Mouse (Mus musculus) liver, embryonic 16.5 days (tissue): ENCODE data around the gene Slit3. TPM values are rescaled to one million over a fixed set of nuclear protein-coding genes. Genes with fewer than 3 reads are reported as not detected.

Source experiments
- ATAC-seq: fragments of 200-750 bp; cut with Nextera tagmentation; 2 replicates; pipeline ENCODE4 v1.8.0; 2017; ENCODE audit warnings: low read depth, mild to moderate bottlenecking, moderate number of reproducible peaks, moderate library complexity
- H3K27ac ChIP-seq: fragments of 300-500 bp; sonication (generic); 2 replicates; pipeline ENCODE4 v1.5.1; 2014; ENCODE audit warnings: mild to moderate bottlenecking, low read length
- H3K27me3 ChIP-seq: fragments of 300-500 bp; sonication (generic); 2 replicates; pipeline ENCODE4 v1.6.1; 2014; ENCODE audit warnings: low read depth, low read length, mixed read lengths; ENCODE audit not compliant: control insufficient read depth, insufficient read depth
- H3K36me3 ChIP-seq: fragments of 300-500 bp; sonication (generic); 2 replicates; pipeline ENCODE4 v1.6.1; 2014; ENCODE audit warnings: mild to moderate bottlenecking; ENCODE audit not compliant: control insufficient read depth, insufficient read depth
- H3K4me1 ChIP-seq: fragments of 300-500 bp; sonication (generic); 2 replicates; pipeline ENCODE4 v1.6.1; 2014; ENCODE audit warnings: low read depth, low read length, mixed read lengths; ENCODE audit not compliant: control insufficient read depth
- H3K4me2 ChIP-seq: fragments of 300-500 bp; sonication (generic); 2 replicates; pipeline ENCODE4 v1.6.1; 2014; ENCODE audit warnings: low read depth, low read length, mixed read lengths
- H3K4me3 ChIP-seq: fragments of 300-500 bp; sonication (generic); 2 replicates; pipeline ENCODE4 v1.5.1; 2014; ENCODE audit warnings: low read depth, mild to moderate bottlenecking, low read length
- H3K9ac ChIP-seq: fragments of 300-500 bp; sonication (generic); 2 replicates; pipeline ENCODE4 v1.6.1; 2014; ENCODE audit warnings: low read depth, low read length
- H3K9me3 ChIP-seq: fragments of 300-500 bp; sonication (generic); replicated peaks from 2 replicates; pipeline ENCODE4 v1.6.1; 2016; ENCODE audit warnings: low read length; ENCODE audit not compliant: control insufficient read depth
- WGBS: fragments of 180-500 bp; shearing (Covaris S2); extraction: QIAGEN DNeasy Blood & Tissue Kit; methylation state at CpG from one replicate; pipeline ENCODE4 v1.1.7; 2014; ENCODE audit not compliant: insufficient replicate concordance; 5-methylcytosine and 5-hydroxymethylcytosine counted together
- polyA plus RNA-seq: library from polyadenylated mRNA; unstranded; fragments of >200 nt; fragmentation: Nextera tagmentation; extraction: Ambion mirVana; gene quantifications from 2 replicates; pipeline ENCODE4 v1.2.1, GENCODE M21; 2015

Slit3 gene
- polyA plus RNA-seq, 1 experiment from 2014 or later: 0.22 TPM

DNA sequence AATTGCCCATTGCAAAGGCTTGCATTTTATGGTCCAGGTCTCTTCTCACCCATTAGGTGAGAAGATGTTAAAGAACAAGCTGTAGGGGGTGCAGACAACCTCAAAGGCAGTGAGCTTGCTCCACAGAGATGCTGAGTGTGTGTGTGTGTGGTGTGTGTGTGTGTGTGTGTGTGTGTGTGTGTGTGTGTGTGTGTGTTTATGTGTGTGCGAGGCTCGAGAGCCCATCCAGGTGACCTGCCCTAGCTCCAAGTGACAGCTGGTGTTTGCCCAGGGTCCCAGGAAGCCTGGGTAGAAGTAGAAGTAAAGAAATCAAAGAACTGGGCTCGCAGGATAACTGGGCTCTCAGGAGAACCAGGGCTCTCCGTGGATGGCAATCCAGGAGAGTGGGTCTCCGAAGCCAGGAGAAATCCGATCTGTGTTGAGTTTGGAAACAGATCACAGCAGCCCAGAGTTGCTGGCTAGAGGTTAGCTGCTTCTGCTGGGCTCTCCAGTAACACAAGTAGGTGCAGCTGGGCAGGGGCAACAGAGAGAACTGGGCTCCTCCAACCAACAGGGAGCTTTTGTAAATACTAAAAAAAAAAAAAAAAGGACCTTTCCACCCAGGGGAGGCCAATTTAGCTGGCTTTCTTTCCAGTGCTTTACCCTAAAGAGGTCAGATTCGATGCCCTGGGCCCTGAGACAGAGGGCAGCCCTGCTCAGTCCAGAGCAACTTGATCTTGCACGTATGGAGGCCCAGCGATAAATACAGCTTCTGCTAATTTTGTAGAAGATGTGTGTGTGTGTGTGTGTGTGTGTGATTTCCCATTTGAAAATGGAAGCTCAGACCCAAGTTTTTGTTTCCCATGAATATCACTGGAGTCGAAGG is 204.3 kb downstream of the Slit3 start:
- no peaks in the 10 kb centered on the region for H3K9me3 ChIP-seq
- H3K9ac ChIP-seq: no peak overlapping the region
- no peaks in the 10 kb centered on the region for H3K36me3 ChIP-seq
- 38% methylated on average over 10 of the region's 10 CpGs for WGBS
- H3K4me3 ChIP-seq: no peak overlapping the region
- H3K27ac ChIP-seq: no peak overlapping the region
- H3K4me2 ChIP-seq: no peak overlapping the region
- no peaks in the 10 kb centered on the region for H3K4me1 ChIP-seq
- no peaks in the 10 kb centered on the region for H3K27me3 ChIP-seq
- ATAC-seq: no peak

DNA sequence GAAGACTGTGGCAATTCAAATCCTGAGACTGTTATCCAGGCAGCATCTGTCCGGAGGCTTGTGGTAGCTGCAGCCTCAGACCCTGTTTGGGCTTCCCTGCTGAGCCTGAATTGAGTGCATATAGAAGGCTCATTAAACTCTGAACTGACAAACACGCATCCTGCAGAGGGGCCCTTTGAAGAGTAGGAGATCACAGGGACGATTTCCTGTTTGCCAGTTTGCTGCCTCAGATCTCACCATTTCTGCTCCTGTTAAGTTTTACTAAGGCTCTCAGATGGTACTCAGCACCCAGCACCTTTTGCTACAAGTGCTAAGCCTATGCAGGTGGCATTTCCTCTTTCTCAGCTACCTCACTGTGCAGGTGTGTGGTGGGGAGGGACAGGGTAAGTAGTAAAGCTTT is 205.3 kb downstream of the Slit3 start:
- no peak overlapping the region for H3K27ac ChIP-seq
- H3K9ac ChIP-seq: no peak overlapping the region
- no peaks in the 10 kb centered on the region for H3K9me3 ChIP-seq
- no peaks in the 10 kb centered on the region for H3K4me1 ChIP-seq
- no peak overlapping the region for H3K4me2 ChIP-seq
- H3K27me3 ChIP-seq: no peaks in the 10 kb centered on the region
- H3K36me3 ChIP-seq: no peaks in the 10 kb centered on the region
- no peak overlapping the region for H3K4me3 ChIP-seq
- no peak for ATAC-seq
- 13% methylated on average over 3 of the region's 3 CpGs for WGBS

DNA sequence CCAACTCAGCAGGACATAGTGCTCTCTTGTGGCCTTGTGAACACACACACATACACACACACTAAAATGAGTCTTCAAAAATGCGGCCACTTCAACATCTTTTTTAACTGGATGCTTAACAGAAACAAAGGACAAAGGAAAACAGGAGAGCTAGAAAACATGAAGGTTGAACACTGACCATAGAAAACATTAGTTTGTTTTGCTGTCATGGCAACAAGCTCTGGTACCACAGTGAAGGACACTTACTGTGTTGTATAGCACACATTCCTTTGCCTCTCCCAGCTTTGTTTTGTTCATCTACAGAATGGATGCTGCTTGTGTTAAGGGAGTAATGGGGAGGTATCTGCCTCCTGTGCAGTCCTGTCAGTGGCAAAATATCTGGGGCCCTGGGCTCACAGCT is 206.9 kb downstream of the Slit3 start:
- Histone ChIP-seq H3K9me3 (no peaks in the 10 kb centered on the region), H3K4me3 (no peak overlapping the region), H3K4me2 (no peak overlapping the region), H3K36me3 (no peaks in the 10 kb centered on the region), H3K27me3 (no peaks in the 10 kb centered on the region), H3K9ac (no peak overlapping the region), H3K4me1 (no peaks in the 10 kb centered on the region), H3K27ac (no peak overlapping the region)
- ATAC-seq: no peak
- 67% methylated on average over 1 of the region's 1 CpGs for WGBS

DNA sequence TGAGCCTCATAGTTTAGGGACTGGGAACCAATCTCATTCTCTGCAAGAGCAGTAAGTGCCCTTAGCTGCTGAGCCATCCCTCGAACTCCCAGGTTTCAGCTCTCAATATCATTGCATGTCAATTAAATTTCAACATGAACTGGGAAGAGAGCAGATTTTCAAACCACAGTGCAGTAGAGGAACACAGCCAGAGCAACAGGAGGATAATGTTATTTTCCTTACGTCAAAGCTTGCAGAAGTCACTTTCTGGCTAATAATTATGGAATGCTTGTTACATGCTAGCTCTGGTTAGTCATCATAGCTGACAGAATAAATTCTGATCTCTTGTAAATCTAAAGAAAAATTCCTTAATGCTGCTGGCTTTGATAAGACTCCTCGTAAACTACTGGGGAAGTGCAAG is 210.5 kb downstream of the Slit3 start:
- 38% methylated on average over 3 of the region's 3 CpGs for WGBS
- Histone ChIP-seq H3K4me2 (no peak overlapping the region), H3K9me3 (no peaks in the 10 kb centered on the region), H3K4me1 (no peaks in the 10 kb centered on the region), H3K9ac (no peak overlapping the region), H3K4me3 (no peak overlapping the region), H3K36me3 (no peaks in the 10 kb centered on the region), H3K27ac (no peak overlapping the region), H3K27me3 (no peaks in the 10 kb centered on the region)
- ATAC-seq: no peak

DNA sequence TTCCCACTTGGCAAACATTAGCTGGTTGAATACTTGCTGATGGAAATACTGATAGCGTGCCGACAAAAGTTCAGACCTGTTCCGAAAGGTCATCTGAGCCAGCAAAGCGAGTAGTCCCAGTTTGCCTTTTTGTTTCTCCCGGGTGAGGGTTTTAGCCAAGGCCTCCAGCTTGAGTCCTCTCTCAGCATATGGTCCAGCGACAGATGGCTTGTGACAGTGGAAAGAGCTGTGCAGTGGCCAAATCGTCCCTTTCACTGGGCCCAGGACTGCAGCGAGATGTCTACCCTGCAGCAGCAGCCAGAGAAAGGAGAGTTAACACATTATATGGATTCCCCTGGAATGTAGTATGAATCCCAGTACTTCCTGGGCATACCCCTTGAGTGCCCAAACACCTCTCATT is 215.5 kb downstream of the Slit3 start:
- H3K4me1 ChIP-seq: no peaks in the 10 kb centered on the region
- H3K27ac ChIP-seq: no peak overlapping the region
- H3K9ac ChIP-seq: no peak overlapping the region
- ATAC-seq: no peak
- WGBS: 67% methylated on average over 8 of the region's 8 CpGs
- H3K9me3 ChIP-seq: no peaks in the 10 kb centered on the region
- H3K4me2 ChIP-seq: no peak overlapping the region
- no peak overlapping the region for H3K4me3 ChIP-seq
- H3K36me3 ChIP-seq: no peaks in the 10 kb centered on the region
- no peaks in the 10 kb centered on the region for H3K27me3 ChIP-seq

DNA sequence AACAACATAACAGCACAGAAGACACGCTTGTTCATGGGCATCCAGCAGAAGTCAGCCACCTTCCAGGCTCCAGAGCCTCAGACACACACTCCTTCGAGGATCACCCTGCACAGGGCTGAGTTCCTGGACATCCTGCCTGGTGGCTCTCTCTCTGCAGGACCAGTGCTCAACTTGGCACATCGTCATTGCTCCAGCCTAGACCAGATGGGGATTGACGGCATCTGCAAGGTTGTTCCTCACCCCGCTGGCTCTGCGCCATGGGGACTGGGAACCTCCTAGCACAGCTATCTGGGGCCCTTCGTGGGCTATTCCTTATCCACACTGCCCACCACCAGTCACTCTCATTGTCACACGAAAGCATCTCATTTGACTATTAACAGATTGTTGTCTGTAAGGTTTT is 216.5 kb downstream of the Slit3 start:
- H3K36me3 ChIP-seq: no peaks in the 10 kb centered on the region
- no peak overlapping the region for H3K9ac ChIP-seq
- no peak overlapping the region for H3K4me3 ChIP-seq
- ATAC-seq: no peak
- 63% methylated on average over 8 of the region's 8 CpGs for WGBS
- H3K4me1 ChIP-seq: no peaks in the 10 kb centered on the region
- no peaks in the 10 kb centered on the region for H3K9me3 ChIP-seq
- no peak overlapping the region for H3K4me2 ChIP-seq
- H3K27me3 ChIP-seq: no peaks in the 10 kb centered on the region
- H3K27ac ChIP-seq: no peak overlapping the region

DNA sequence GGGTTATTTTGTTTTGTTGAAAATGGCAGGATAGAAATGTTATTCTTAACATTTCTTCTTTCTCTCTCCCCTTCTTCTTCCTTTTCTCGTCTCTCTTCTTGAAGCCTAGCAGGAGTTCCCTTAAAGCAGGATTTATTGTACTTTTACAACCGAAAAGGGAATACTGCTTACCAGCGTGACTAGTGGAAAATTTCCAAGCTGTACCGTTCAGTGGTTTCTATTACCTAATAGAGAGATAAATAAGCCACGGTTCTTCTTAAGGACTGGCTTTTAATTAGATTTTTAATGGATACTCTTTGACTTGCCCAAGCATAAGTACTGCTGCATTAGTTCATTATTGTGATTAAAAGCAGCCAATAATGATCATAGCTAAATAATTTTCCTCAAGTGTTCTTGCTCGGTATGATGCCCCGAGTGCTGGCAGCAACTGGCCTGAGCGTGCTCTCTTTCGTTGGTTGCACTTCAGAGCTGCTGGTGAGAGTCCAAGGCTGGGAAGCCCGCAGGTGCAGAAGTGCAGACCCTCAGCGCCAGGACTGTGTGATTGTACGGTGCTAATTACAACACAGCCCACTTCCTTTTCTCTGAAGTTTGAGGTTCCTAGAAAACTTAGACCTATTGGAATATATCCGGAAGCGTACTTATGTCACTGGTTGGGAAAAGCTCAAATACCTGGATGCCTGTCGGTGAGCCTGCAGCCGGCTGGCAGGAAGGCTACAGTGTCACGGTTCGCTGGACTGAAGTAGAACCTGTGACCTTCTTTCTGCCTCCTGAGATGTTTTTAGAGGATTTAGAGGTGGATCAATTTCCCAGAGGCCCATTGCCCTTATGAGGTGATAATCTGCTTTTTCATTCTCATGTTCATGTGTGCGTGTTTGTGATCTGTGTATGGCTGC is 217.1 kb downstream of the Slit3 start:
- no peaks in the 10 kb centered on the region for H3K9me3 ChIP-seq
- WGBS: 70% methylated on average over 19 of the region's 19 CpGs
- no peak overlapping the region for H3K9ac ChIP-seq
- no peaks in the 10 kb centered on the region for H3K4me1 ChIP-seq
- H3K36me3 ChIP-seq: no peaks in the 10 kb centered on the region
- no peak for ATAC-seq
- H3K4me2 ChIP-seq: no peak overlapping the region
- H3K27me3 ChIP-seq: no peaks in the 10 kb centered on the region
- no peak overlapping the region for H3K27ac ChIP-seq
- H3K4me3 ChIP-seq: no peak overlapping the region

DNA sequence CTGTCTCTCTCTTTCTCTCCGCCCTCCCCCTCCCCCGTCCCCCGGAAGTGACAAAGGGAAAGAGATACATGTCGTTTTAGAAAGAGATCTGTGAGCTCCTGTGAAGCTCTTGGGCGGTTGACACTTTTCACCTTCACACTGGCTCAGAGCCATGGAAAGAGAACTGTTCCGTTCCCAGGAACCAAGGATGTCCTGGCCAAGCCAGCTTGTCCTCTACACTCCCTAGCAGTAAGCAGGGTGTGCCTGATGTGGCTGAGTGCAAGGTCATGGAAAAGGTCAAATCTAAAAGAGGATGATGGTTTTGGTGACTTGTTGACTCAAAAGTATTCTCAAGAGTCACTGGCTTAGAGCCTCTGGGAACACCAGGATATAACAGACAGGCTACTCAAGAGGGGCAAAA is 219.7 kb downstream of the Slit3 start:
- 54% methylated on average over 6 of the region's 6 CpGs for WGBS
- Histone ChIP-seq H3K36me3 (no peaks in the 10 kb centered on the region), H3K4me3 (no peak overlapping the region)

DNA sequence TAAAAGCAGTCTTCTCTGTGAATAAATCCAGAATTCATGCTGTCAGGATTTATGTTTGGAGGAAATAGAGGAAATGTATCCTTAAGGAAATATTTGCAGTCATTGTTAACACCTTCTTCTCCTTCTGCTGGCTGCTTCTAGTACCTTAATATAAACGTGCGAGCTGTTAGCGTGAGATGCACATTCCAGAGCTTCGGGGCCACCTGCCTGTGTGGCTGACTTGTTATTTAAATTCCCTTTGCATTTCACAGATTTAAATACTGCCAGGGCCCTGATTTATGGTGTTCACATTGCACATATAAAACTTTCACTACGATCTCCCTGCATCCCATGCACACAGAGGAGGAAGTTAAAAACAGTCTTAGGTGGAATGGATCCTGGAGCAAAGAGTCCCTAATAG is 221.5 kb downstream of the Slit3 start:
- no peak overlapping the region for H3K27ac ChIP-seq
- no peaks in the 10 kb centered on the region for H3K4me1 ChIP-seq
- WGBS: 64% methylated on average over 5 of the region's 5 CpGs
- no peak overlapping the region for H3K9ac ChIP-seq
- H3K27me3 ChIP-seq: no peaks in the 10 kb centered on the region
- no peak for ATAC-seq
- no peak overlapping the region for H3K4me2 ChIP-seq
- no peak overlapping the region for H3K4me3 ChIP-seq
- H3K9me3 ChIP-seq: no peaks in the 10 kb centered on the region
- no peaks in the 10 kb centered on the region for H3K36me3 ChIP-seq

More for the DNA sequence above, 219.7 kb downstream of the Slit3 start:
- Histone ChIP-seq H3K9ac (no peak overlapping the region), H3K4me1 (no peaks in the 10 kb centered on the region), H3K9me3 (no peaks in the 10 kb centered on the region), H3K27ac (no peak overlapping the region), H3K27me3 (no peaks in the 10 kb centered on the region), H3K4me2 (no peak overlapping the region)
- ATAC-seq: no peak
